Mouse (Mus musculus) ES-E14 (cell line): Measurements from ENCODE around the gene Plrg1. TPM values are rescaled to one million over a fixed set of nuclear protein-coding genes. Genes with fewer than 3 reads are reported as not detected.

Source experiments
- DNase-seq: peaks from one replicate; pipeline ENCODE4 v3.0.0-alpha.2; 2013; ENCODE audit warnings: low read depth, low spot score
- H3K27ac ChIP-seq: 2 replicates; pipeline ENCODE4 v1.5.1; 2012; ENCODE audit warnings: low read depth, mild to moderate bottlenecking, low read length, moderate library complexity, mixed read lengths; ENCODE audit not compliant: poor library complexity, insufficient read depth, severe bottlenecking
- H3K36me3 ChIP-seq: 2 replicates; pipeline ENCODE4 v1.6.1; 2012; ENCODE audit warnings: mild to moderate bottlenecking, low read length, moderate library complexity, mixed read lengths; ENCODE audit not compliant: control insufficient read depth, poor library complexity, insufficient read depth, severe bottlenecking
- H3K4me1 ChIP-seq, 2 experiments: fragments of 150-350 bp in 1 of 2; sonication (generic) in 1 of 2; 2 replicates each; pipeline ENCODE4 v1.6.1; 2012; ENCODE audit warnings: low read length in 2 of 2, mild to moderate bottlenecking in 1 of 2, mixed read lengths in 1 of 2; ENCODE audit not compliant: control insufficient read depth in 2 of 2, insufficient read depth in 2 of 2, poor library complexity in 1 of 2
- H3K4me3 ChIP-seq, 2 experiments: fragments of 150-350 bp in 1 of 2; sonication (generic) in 1 of 2; 2 replicates each; pipeline ENCODE4 v1.5.1; 2012; ENCODE audit warnings: low read length in 2 of 2, low read depth in 1 of 2, mild to moderate bottlenecking in 1 of 2, mixed read lengths in 1 of 2; ENCODE audit not compliant: insufficient read depth in 1 of 2, poor library complexity in 1 of 2, severe bottlenecking in 1 of 2
- H3K9ac ChIP-seq: 2 replicates; pipeline ENCODE4 v1.6.1; 2012; ENCODE audit warnings: low read depth, mild to moderate bottlenecking, low read length, mixed read lengths; ENCODE audit not compliant: poor library complexity, insufficient read depth, severe bottlenecking
- H3K9me3 ChIP-seq: fragments of 150-350 bp; sonication (generic); 2 replicates; pipeline ENCODE4 v1.6.1; 2012; ENCODE audit warnings: low read depth, mild to moderate bottlenecking, low read length; ENCODE audit not compliant: control insufficient read depth, insufficient read depth
- CHD2 ChIP-seq: IDR thresholded peaks from 2 replicates; pipeline ENCODE4 v1.6.1; 2014; ENCODE audit warnings: mild to moderate bottlenecking, low read depth, low read length, inconsistent platforms
- HCFC1 ChIP-seq: IDR thresholded peaks from 2 replicates; pipeline ENCODE4 v1.6.1; 2012; ENCODE audit warnings: low read length, inconsistent platforms, borderline replicate concordance; ENCODE audit not compliant: insufficient read depth
- MAFK ChIP-seq: IDR thresholded peaks from 2 replicates; pipeline ENCODE4 v1.6.1; 2014; ENCODE audit warnings: mild to moderate bottlenecking, low read depth, low read length, inconsistent platforms; ENCODE audit not compliant: insufficient read depth
- ZC3H11A ChIP-seq: IDR thresholded peaks from 2 replicates; pipeline ENCODE4 v1.6.1; 2012; ENCODE audit warnings: low read depth, mild to moderate bottlenecking, inconsistent platforms, low read length, borderline replicate concordance
- ZNF384 ChIP-seq: IDR thresholded peaks from 2 replicates; pipeline ENCODE4 v1.6.1; 2012; ENCODE audit warnings: low read depth, low read length, inconsistent platforms
- in situ Hi-C, 2 experiments: fragments of 600-800 bp; cut with MboI; formaldehyde crosslinking; loops; one replicate each; pipeline ENCODE4 v1.15.1; 2025; ENCODE audit warnings: low sequenced_read_pairs in 2 of 2, inconsistent platforms in 1 of 2; ENCODE audit not compliant: unreplicated experiment in 2 of 2
- total RNA-seq: library from RNA; depleted of rRNA; stranded (reverse); fragments of 300-350 nt; gene quantifications from 2 replicates; pipeline ENCODE4 v1.2.3, GENCODE M21; 2012

Plrg1 gene
- total RNA-seq, 1 experiment, result 81.7 TPM

DNA sequence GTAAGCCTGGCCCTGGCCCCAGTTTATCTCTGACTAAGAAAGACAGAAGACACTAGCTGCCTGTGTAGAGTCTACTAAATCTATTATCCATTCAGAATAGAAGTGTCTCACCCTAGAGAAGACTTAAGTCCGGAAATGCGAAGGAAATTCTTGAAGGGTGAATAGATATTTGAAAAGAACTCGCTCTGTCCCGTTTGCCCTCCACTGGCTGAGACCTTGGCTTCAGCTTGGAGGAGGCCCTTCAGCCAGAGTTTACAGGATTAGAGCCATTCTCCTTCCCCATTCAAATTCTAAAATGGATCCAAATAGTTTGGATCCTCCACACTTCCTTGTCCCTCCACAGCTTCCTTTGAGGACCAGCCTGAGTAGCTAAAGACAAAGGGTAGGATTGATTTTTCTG, 25.0 kb upstream of the Plrg1 start:
- no peak overlapping the region for H3K4me3 ChIP-seq
- H3K36me3 ChIP-seq, result no peaks in the 10 kb centered on the region
- no peaks in the 10 kb centered on the region for H3K9me3 ChIP-seq
- TF ChIP-seq ZNF384 (no peak), CHD2 (no peak), ZC3H11A (no peak), MAFK (no peak), HCFC1 (no peak)
- H3K27ac ChIP-seq, result no peak overlapping the region
- no peak overlapping the region for H3K9ac ChIP-seq
- no peaks in the 10 kb centered on the region for H3K4me1 ChIP-seq
- no peak for DNase-seq
- in situ Hi-C loops, result no loop called here

DNA sequence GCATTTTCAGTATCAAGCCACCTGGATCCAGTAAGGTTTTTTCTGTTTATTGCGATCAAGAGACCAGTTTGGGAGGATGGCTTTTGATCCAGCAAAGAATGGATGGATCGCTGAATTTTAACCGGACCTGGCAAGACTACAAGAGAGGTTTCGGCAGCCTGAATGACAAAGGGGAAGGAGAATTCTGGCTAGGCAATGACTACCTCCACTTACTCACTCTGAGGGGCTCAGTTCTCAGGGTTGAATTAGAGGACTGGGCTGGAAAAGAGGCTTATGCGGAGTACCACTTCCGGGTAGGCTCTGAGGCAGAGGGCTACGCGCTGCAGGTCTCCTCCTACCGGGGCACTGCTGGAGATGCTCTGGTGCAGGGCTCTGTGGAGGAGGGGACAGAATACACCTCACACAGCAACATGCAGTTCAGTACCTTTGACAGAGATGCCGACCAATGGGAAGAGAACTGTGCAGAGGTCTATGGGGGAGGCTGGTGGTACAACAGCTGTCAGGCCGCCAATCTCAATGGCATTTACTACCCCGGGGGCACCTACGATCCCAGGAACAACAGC, 22.5 kb upstream of the Plrg1 start:
- Histone ChIP-seq H3K4me3 (no peak overlapping the region), H3K36me3 (no peaks in the 10 kb centered on the region), H3K9me3 (no peaks in the 10 kb centered on the region), H3K4me1 (no peaks in the 10 kb centered on the region), H3K9ac (no peak overlapping the region), H3K27ac (no peak overlapping the region)
- DNase-seq, result no peak
- TF ChIP-seq MAFK, result no peak
- no peak for TF ChIP-seq ZC3H11A
- TF ChIP-seq CHD2, result no peak
- TF ChIP-seq ZNF384, result no peak
- no peak for TF ChIP-seq HCFC1
- in situ Hi-C loops, result no loop called here

DNA sequence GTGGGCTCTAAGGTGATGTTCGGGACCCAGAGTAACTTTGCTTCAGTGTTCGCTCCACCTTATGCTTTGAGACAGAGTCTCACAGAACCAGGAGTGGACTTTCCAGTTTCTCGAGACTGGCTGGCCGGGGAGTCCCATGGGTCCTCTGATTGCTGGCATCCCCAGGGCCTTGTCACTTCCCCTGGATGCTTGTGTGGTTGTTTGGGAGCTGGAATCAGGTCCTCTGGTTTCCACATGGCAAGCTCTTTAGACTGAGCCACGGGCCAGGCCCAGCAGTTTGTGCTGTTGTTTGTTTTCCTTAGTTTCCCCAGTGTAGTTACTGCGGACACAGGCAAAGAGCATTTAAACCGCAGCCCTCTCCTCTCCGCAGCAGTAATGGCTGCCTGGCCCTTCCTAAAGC, 21.5 kb upstream of the Plrg1 start:
- DNase-seq, result no peak
- H3K27ac ChIP-seq, result no peak overlapping the region
- H3K36me3 ChIP-seq, result no peaks in the 10 kb centered on the region
- no peak for TF ChIP-seq CHD2
- TF ChIP-seq ZC3H11A, result no peak
- TF ChIP-seq HCFC1, result no peak
- TF ChIP-seq ZNF384, result no peak
- no peak for TF ChIP-seq MAFK
- no peak overlapping the region for H3K4me3 ChIP-seq
- no peaks in the 10 kb centered on the region for H3K9me3 ChIP-seq
- no peak overlapping the region for H3K9ac ChIP-seq
- no peaks in the 10 kb centered on the region for H3K4me1 ChIP-seq
- in situ Hi-C loops, result no loop called here

- Histone ChIP-seq H3K4me1 (no peaks in the 10 kb centered on the region), H3K27ac (no peak overlapping the region), H3K9me3 (no peaks in the 10 kb centered on the region), H3K36me3 (no peaks in the 10 kb centered on the region), H3K9ac (no peak overlapping the region), H3K4me3 (no peak overlapping the region)
- in situ Hi-C loops, result no loop called here
- no peak for DNase-seq
- TF ChIP-seq HCFC1, result no peak
- TF ChIP-seq CHD2, result no peak
- TF ChIP-seq MAFK, result no peak
- TF ChIP-seq ZC3H11A, result no peak
- no peak for TF ChIP-seq ZNF384
These were observed 16.5 kb upstream of the Plrg1 start for GRCm38 (mm10) chr3:83038865-83039264.

DNA sequence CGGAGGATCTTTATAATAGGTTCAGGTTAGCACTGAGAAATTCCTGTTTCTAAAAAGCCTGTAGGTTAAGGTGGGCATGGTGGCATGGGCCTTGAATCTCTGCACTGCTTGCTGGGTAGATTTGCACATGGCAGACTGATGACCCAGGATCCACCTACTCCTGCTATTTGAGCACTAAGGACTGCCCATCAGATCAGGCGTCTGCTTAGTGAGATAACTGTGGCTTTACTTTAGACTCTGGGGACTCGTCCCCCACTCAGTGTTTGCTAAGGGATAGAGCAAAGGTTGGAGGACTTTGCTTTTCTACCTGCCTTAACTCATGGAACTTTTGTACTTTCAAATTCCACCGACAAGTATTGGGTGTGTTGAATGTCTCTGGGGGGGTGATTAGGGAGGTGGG, 15.7 kb upstream of the Plrg1 start:
- Histone ChIP-seq H3K4me1 (no peaks in the 10 kb centered on the region), H3K27ac (no peak overlapping the region), H3K36me3 (no peaks in the 10 kb centered on the region), H3K4me3 (no peak overlapping the region), H3K9ac (no peak overlapping the region), H3K9me3 (no peaks in the 10 kb centered on the region)
- in situ Hi-C loops, result no loop called here
- TF ChIP-seq MAFK (no peak), ZC3H11A (no peak), ZNF384 (no peak), CHD2 (no peak), HCFC1 (no peak)
- no peak for DNase-seq
